Mouse (Mus musculus): ENCODE data around the gene Pm20d1.
A peak's percentile ranks its signal among the peaks of the same experiment; 100 is the strongest.

The Pm20d1 gene

GRCm38 (mm10) chr1:131797202-131797909 is at the start of gene Pm20d1:
Gene Pm20d1, plus strand, starts transcription at chr1:131797381.
- no peak for DNase-seq (ENCODE audit: low read depth, low spot score)

GRCm38 (mm10) chr1:131747761-131748160 is 49.4 kb upstream of the Pm20d1 start:
- no peak for DNase-seq (ENCODE audit: low read depth, low spot score)

- DNase-seq (ENCODE audit: low read depth, low spot score), result no peak
Measured at GRCm38 (mm10) chr1:131748636-131749035, 48.5 kb upstream of the Pm20d1 start.

GRCm38 (mm10) chr1:131749706-131750545 is 47.3 kb upstream of the Pm20d1 start:
- DNase-seq (ENCODE audit: low read depth, low spot score), result no peak

- DNase-seq (ENCODE audit: low read depth, low spot score), result no peak
Measured at GRCm38 (mm10) chr1:131751181-131751890, 45.8 kb upstream of the Pm20d1 start.

- no peak for DNase-seq (ENCODE audit: low read depth, low spot score)
Measured at GRCm38 (mm10) chr1:131751891-131752311, 45.3 kb upstream of the Pm20d1 start.

GRCm38 (mm10) chr1:131754212-131754829 is 42.9 kb upstream of the Pm20d1 start:
- DNase-seq (ENCODE audit: low read depth, low spot score), result no peak

- DNase-seq (ENCODE audit: low read depth, low spot score), result peak; percentile 18
Measured at GRCm38 (mm10) chr1:131754916-131755315, 42.3 kb upstream of the Pm20d1 start.

- no peak for DNase-seq (ENCODE audit: low read depth, low spot score)
Measured at GRCm38 (mm10) chr1:131757211-131757610, 40.0 kb upstream of the Pm20d1 start.

- DNase-seq (ENCODE audit: low read depth, low spot score), result no peak
Measured at GRCm38 (mm10) chr1:131758796-131759195, 38.4 kb upstream of the Pm20d1 start.

GRCm38 (mm10) chr1:131759667-131760427 is 37.3 kb upstream of the Pm20d1 start:
- no peak for DNase-seq (ENCODE audit: low read depth, low spot score)

GRCm38 (mm10) chr1:131760428-131760820 is 36.8 kb upstream of the Pm20d1 start:
- DNase-seq (ENCODE audit: low read depth, low spot score), result no peak

GRCm38 (mm10) chr1:131761079-131761831 is 35.9 kb upstream of the Pm20d1 start:
- no peak for DNase-seq (ENCODE audit: low read depth, low spot score)

GRCm38 (mm10) chr1:131763683-131764082 is 33.5 kb upstream of the Pm20d1 start:
- no peak for DNase-seq (ENCODE audit: low read depth, low spot score)

- DNase-seq (ENCODE audit: low read depth, low spot score), result no peak
Measured at GRCm38 (mm10) chr1:131764581-131765338, 32.4 kb upstream of the Pm20d1 start.

GRCm38 (mm10) chr1:131765357-131766001 is 31.7 kb upstream of the Pm20d1 start:
- peak; percentile 72 for DNase-seq (ENCODE audit: low read depth, low spot score)

GRCm38 (mm10) chr1:131769296-131769695 is 27.9 kb upstream of the Pm20d1 start:
- DNase-seq (ENCODE audit: low read depth, low spot score), result no peak

- DNase-seq (ENCODE audit: low read depth, low spot score), result no peak
Measured at GRCm38 (mm10) chr1:131770656-131771055, 26.5 kb upstream of the Pm20d1 start.

GRCm38 (mm10) chr1:131771440-131771839 is 25.7 kb upstream of the Pm20d1 start:
- no peak for DNase-seq (ENCODE audit: low read depth, low spot score)
